Mouse (Mus musculus) Muller cell, postnatal 12 days (primary cell): ENCODE results near the gene Dusp22.
A peak's percentile ranks its signal among the peaks of the same experiment; 100 is the strongest.

Experiments
- DNase-seq: peaks from one replicate; pipeline ENCODE4 v3.0.0-alpha.2; 2015; ENCODE audit errors: inconsistent ontology term

Gene Dusp22

GRCm38 (mm10) chr13:30749557-30750141 is 89.8 kb downstream of the Dusp22 start:
- peak; percentile 40 for DNase-seq

- DNase-seq: peak; percentile 31
Measured at GRCm38 (mm10) chr13:30750461-30751303, 90.9 kb downstream of the Dusp22 start.

- DNase-seq: no peak
Measured at GRCm38 (mm10) chr13:30751304-30751580, 91.4 kb downstream of the Dusp22 start.

GRCm38 (mm10) chr13:30752581-30753187 is 92.9 kb downstream of the Dusp22 start:
- no peak for DNase-seq

- DNase-seq: no peak
Measured at GRCm38 (mm10) chr13:30753441-30753840, 93.6 kb downstream of the Dusp22 start.

- no peak for DNase-seq
Measured at GRCm38 (mm10) chr13:30754066-30754465, 94.3 kb downstream of the Dusp22 start.

- DNase-seq: no peak
Measured at GRCm38 (mm10) chr13:30754825-30755476, 95.2 kb downstream of the Dusp22 start.

- no peak for DNase-seq
Measured at GRCm38 (mm10) chr13:30755577-30755976, 95.8 kb downstream of the Dusp22 start.

GRCm38 (mm10) chr13:30755998-30756639 is 96.3 kb downstream of the Dusp22 start:
- DNase-seq: no peak

- no peak for DNase-seq
Measured at GRCm38 (mm10) chr13:30757264-30757900, 97.6 kb downstream of the Dusp22 start.

GRCm38 (mm10) chr13:30758789-30759381 is 99.1 kb downstream of the Dusp22 start:
- no peak for DNase-seq

GRCm38 (mm10) chr13:30760374-30761090 is 100.7 kb downstream of the Dusp22 start:
- no peak for DNase-seq
